Mouse (Mus musculus) kidney, postnatal 4 days (tissue): ENCODE results near the gene Pex14.
A peak's percentile ranks its signal among the peaks of the same experiment; 100 is the strongest.

Experiments used
- DNase-seq, 2 experiments: peaks; one replicate each; pipeline ENCODE4 v3.0.0; 2021; ENCODE audit warnings: mixed read lengths in 2 of 2

Pex14 gene

DNA sequence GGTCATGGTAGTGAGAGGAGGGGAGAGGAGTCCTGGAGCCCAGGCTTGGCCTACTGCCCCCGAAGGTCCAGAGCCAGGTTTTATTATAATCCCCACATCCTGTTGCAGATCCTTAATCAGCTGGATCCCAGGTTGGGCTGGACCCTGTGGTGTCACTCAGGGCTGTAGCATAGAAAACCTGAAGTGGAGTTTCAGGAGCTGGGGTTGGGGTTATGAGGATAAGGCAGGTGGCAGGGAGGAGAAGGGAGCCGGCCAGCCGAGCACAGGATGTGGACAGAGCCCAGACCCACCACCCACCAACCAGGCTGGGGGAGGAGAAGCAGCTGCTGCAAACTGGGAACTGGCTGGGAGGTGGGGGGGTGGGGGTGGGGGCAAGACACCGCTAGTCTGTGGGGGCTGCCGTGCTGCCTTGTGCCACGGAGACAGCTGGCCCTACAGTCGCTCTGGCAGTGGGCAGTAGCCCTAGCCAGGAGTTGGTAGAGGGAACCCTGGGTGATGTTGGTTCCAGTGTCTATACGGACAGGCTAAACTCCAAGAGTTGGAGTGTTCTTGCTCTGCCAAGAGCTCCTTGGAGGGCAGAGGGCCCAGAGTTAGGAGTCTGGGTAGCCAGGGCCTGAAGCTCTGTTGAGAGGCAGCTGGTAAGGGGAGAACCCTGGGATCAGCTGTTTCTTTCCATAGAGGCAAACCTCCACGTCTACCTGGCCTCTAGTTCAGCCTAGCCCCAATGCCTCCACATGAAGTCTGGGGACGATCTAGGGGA, 184.6 kb downstream of the Pex14 start:
- peak; percentile 87 to 92 for DNase-seq

DNA sequence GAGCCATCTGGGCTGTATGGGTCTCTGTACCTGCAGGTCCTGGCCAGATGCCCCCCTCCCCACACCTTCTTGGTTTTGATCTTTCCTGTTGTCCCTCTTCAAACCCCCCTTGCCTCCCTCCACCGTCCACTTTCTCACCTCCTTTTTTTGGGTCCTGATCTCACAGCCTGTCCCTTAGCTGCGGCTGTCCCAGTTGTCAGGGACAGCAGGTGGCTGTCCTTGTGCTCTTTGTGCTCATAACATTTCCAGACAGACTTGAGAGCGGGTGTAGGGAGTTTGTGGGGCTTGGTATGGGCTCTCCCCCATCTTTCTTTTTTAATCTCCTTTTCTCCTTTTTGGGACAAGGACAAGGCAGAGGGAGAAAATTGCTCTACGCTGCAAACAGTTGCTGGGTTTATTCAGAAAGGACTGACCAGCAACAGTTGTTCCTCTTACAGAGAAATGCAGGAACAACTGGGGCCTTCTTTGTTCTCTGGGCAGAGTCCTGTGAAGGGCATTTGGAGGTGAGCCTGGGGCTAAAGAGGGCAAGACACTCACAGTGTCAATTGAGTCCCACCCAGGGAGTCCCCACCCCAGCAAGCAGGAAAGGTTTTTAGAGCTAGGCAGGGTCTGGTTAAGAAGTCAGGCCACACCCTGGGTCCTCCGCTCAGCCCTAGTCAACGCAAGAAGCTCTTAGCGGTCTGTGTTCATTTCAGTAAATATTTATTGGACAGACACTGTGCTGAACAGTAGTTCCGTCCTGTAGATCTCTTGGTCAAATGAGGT, 186.7 kb downstream of the Pex14 start:
- no peak for DNase-seq

DNA sequence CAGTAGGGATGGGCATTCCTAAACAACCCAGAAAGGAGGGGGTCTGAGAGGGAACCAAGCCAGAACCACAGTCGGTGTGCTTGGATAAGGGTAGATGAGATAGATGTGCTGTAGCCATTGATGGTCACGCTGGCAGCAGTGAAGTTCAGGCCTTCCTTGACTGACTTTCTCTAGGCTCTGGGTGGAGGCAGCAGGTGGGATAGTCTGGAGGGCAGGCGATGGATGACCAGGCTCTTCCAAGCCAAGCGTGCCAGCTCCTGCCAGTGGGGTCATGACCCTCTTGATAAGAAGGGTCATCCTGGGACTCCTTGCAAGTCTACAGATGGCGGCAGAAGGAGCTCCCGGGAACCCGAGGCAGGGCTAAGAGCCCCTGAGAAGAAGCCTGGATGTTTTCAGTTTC, 187.5 kb downstream of the Pex14 start:
- no peak for DNase-seq
